Mouse (Mus musculus) erythroblast, embryonic 14.5 days (primary cell): Measurements from ENCODE around the gene Higd1a. TPM values are rescaled to one million over a fixed set of nuclear protein-coding genes. Genes with fewer than 3 reads are reported as not detected.

Experiments used
- H3K27me3 ChIP-seq: 2 replicates; pipeline ENCODE4 v1.6.1; 2012; ENCODE audit warnings: inconsistent platforms; ENCODE audit not compliant: control insufficient read depth
- H3K36me3 ChIP-seq: 2 replicates; pipeline ENCODE4 v1.6.1; 2012; ENCODE audit warnings: mild to moderate bottlenecking, inconsistent platforms; ENCODE audit not compliant: control insufficient read depth
- H3K4me1 ChIP-seq: 2 replicates; pipeline ENCODE4 v1.6.1; 2012; ENCODE audit warnings: inconsistent platforms; ENCODE audit not compliant: control insufficient read depth
- H3K4me3 ChIP-seq: replicated peaks from 2 replicates; pipeline ENCODE3; 2012; ENCODE audit warnings: moderate library complexity, mild to moderate bottlenecking, inconsistent platforms
- H3K9me3 ChIP-seq: 2 replicates; pipeline ENCODE4 v1.6.1; 2012; ENCODE audit warnings: low read length, inconsistent platforms, mixed read lengths; ENCODE audit not compliant: control insufficient read depth
- GATA1 ChIP-seq: IDR thresholded peaks from 2 replicates; pipeline ENCODE4 v1.6.1; 2012; ENCODE audit warnings: low read length, inconsistent platforms, mixed read lengths
- TAL1 ChIP-seq: IDR thresholded peaks from 3 replicates; pipeline ENCODE4 v1.6.1; 2012; ENCODE audit warnings: low read length, inconsistent platforms, mixed read lengths
- polyA plus RNA-seq: library from polyadenylated mRNA; stranded (reverse); fragments of >175 nt; gene quantifications from 2 replicates; pipeline ENCODE4 v1.2.3, GENCODE M21; 2012

Gene Higd1a
- polyA plus RNA-seq, 1 experiment: 3.7 TPM

DNA sequence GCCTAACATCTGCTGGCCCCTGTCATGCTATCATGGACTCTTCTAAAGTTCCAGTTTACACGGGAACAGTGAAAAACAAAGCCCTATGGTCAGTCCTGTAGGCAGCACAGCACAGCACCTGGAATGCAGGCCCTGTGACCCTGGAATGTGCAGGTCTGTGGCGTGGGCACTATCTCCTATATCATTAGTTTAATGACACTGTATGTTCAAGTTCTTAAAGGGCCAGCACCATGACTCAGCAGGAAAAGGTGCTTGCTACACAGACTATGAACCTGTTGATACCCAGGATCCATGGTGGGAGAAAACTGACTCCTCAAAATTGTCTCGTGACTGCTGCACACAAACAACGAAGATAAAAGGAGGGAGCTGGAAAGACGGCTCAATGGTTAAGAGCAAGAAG, 10.3 kb downstream of the Higd1a start:
- Histone ChIP-seq H3K36me3 (peaks cover 65% of the 10 kb centered on the region), H3K4me1 (peaks cover 10% of the 10 kb centered on the region), H3K9me3 (0 out of 2 replicates have a peak, but pooled peaks cover 2% of the 10 kb centered on the region), H3K4me3 (no peak overlapping the region), H3K27me3 (no peaks in the 10 kb centered on the region)
- TF ChIP-seq GATA1 (no peak), TAL1 (no peak)

- no peaks in the 10 kb centered on the region for H3K27me3 ChIP-seq
- H3K9me3 ChIP-seq: 0 out of 2 replicates have a peak, but pooled peaks cover 2% of the 10 kb centered on the region
- H3K4me3 ChIP-seq: no peak overlapping the region
- TF ChIP-seq TAL1: no peak
- no peak for TF ChIP-seq GATA1
- peaks cover 59% of the 10 kb centered on the region for H3K36me3 ChIP-seq
- peaks cover 10% of the 10 kb centered on the region for H3K4me1 ChIP-seq
Observed at GRCm38 (mm10) chr9:121847138-121847537, 11.0 kb downstream of the Higd1a start.

- no peak overlapping the region for H3K4me3 ChIP-seq
- 0 out of 2 replicates have a peak, but pooled peaks cover 2% of the 10 kb centered on the region for H3K9me3 ChIP-seq
- TF ChIP-seq GATA1: no peak
- no peak for TF ChIP-seq TAL1
- H3K4me1 ChIP-seq: peaks cover 10% of the 10 kb centered on the region
- peaks cover 54% of the 10 kb centered on the region for H3K36me3 ChIP-seq
- H3K27me3 ChIP-seq: no peaks in the 10 kb centered on the region
Observed at GRCm38 (mm10) chr9:121846526-121847118, 11.5 kb downstream of the Higd1a start.

GRCm38 (mm10) chr9:121842914-121843313, 15.2 kb downstream of the Higd1a start:
- H3K4me3 ChIP-seq: no peak overlapping the region
- H3K27me3 ChIP-seq: peaks cover 28% of the 10 kb centered on the region
- peaks cover 10% of the 10 kb centered on the region for H3K4me1 ChIP-seq
- TF ChIP-seq TAL1 (no peak), GATA1 (no peak)
- H3K36me3 ChIP-seq: peaks cover 17% of the 10 kb centered on the region
- H3K9me3 ChIP-seq: 0 out of 2 replicates have a peak, but pooled peaks cover 2% of the 10 kb centered on the region

GRCm38 (mm10) chr9:121839622-121839965, 18.6 kb downstream of the Higd1a start:
- no peak for TF ChIP-seq GATA1
- TF ChIP-seq TAL1: no peak
- peaks cover 28% of the 10 kb centered on the region for H3K27me3 ChIP-seq
- H3K9me3 ChIP-seq: peaks cover 6% of the 10 kb centered on the region
- H3K4me3 ChIP-seq: no peak overlapping the region
- H3K36me3 ChIP-seq: no peaks in the 10 kb centered on the region
- peaks cover 4% of the 10 kb centered on the region for H3K4me1 ChIP-seq

DNA sequence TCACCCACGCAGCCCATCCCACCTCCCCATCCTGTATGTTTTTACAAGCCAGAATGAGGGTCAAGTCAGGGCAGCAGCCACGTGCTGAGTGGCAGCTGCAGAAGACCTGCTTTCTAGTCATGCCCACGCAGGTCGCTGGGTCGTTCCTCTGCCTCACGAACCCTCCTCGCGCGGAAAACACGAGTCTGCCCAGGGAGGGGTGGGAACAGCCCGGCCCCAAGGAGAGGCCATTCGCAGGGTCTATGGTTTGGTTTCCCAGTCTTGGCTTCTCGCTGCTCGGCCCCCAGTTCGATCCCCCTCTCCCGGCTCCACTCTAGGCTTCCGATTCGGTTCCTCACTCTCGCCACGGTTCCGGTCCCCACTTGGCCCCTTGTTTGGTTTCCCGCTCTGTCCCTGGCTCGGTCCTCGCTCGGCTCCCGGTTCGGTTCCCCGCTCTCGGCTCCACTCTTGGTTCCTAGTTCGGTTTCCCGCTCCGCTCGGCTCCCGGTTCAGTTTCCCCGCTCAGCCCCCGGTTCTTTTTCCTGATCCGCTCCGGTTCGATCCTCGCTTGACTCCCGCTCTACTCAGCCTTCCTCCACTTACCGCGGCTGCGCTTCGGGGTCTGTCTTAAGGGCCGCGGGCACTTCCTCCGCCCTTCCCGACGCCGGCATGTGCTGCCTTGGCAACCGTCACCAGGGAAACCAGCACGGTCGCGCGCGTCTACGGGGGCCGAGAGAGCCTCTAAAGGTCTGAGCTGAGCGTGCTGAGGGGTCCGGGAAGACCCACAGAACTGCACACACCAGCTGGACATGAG, 19.1 kb downstream of the Higd1a start, which contains the start of gene Ccdc13:
Gene Ccdc13 (minus strand): TSS at position 633 of the 793 bp plus-strand sequence.
- Histone ChIP-seq H3K36me3 (no peaks in the 10 kb centered on the region), H3K27me3 (peaks cover 28% of the 10 kb centered on the region), H3K9me3 (peaks cover 6% of the 10 kb centered on the region), H3K4me1 (peaks cover 4% of the 10 kb centered on the region), H3K4me3 (no peak within 1 kb of the TSS)
- TF ChIP-seq TAL1 (no peak), GATA1 (no peak)

DNA sequence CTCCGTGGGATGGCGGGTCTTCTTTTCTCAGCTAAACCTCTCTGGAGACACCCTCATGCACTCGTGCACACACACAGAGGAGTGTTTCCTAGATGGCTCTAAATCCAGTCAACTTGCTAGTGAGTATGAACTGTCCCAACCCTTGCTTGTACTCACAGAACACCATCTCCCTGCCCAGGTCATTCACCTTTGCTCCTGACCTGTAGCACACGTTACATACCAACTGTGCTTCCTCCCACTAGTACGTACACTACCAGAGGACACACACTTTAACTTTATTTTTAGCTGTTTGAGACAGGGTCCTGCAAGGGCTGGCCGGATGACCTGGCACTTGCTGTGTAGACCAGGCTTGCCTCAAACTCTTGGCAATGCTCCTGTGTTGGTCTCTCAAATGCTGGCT, 20.2 kb downstream of the Higd1a start:
- H3K36me3 ChIP-seq: no peaks in the 10 kb centered on the region
- TF ChIP-seq GATA1: no peak
- TF ChIP-seq TAL1: no peak
- H3K9me3 ChIP-seq: peaks cover 4% of the 10 kb centered on the region

DNA sequence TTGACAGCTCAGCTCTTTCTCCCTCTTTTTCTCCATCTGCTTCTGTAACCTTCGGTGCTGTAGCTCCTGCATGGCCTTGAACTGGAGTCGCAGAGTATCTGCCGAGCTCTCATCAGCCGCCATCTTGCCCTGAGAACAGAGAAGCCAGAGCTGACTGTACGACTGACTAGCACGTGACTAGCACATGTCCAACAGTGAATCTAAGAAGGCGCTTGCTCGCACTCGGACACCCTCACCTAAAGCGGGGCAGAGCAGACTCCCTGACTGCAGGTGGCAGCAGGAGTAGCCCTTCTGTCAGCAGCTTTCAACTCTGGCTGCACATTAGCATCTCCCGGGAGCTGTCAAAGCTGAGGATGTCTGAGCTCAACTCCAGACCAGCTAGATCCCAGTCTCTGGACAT, 24.3 kb downstream of the Higd1a start:
- H3K36me3 ChIP-seq: no peaks in the 10 kb centered on the region

More for the DNA sequence above, 20.2 kb downstream of the Higd1a start:
- Histone ChIP-seq H3K27me3 (peaks cover 28% of the 10 kb centered on the region), H3K4me3 (no peak overlapping the region), H3K4me1 (peaks cover 4% of the 10 kb centered on the region)

GRCm38 (mm10) chr9:121830956-121831293, 27.2 kb downstream of the Higd1a start:
- TF ChIP-seq GATA1 (no peak), TAL1 (no peak)
- no peaks in the 10 kb centered on the region for H3K4me1 ChIP-seq
- H3K36me3 ChIP-seq: no peaks in the 10 kb centered on the region
- H3K27me3 ChIP-seq: no peaks in the 10 kb centered on the region
- H3K4me3 ChIP-seq: no peak overlapping the region
- H3K9me3 ChIP-seq: peaks cover 4% of the 10 kb centered on the region

More for the DNA sequence above, 24.3 kb downstream of the Higd1a start:
- Histone ChIP-seq H3K27me3 (peaks cover 9% of the 10 kb centered on the region), H3K4me1 (no peaks in the 10 kb centered on the region), H3K4me3 (no peak overlapping the region), H3K9me3 (peaks cover 4% of the 10 kb centered on the region)
- TF ChIP-seq TAL1 (no peak), GATA1 (no peak)
